Mouse (Mus musculus) mesoderm, embryonic 11.5 days (tissue): Measurements from ENCODE around the gene Reln.
A peak's percentile ranks its signal among the peaks of the same experiment; 100 is the strongest.

Experiments used
- DNase-seq: peaks from one replicate; pipeline ENCODE4 v3.0.0-alpha.2; 2012; ENCODE audit warnings: low read depth, low spot score

The Reln gene

DNA sequence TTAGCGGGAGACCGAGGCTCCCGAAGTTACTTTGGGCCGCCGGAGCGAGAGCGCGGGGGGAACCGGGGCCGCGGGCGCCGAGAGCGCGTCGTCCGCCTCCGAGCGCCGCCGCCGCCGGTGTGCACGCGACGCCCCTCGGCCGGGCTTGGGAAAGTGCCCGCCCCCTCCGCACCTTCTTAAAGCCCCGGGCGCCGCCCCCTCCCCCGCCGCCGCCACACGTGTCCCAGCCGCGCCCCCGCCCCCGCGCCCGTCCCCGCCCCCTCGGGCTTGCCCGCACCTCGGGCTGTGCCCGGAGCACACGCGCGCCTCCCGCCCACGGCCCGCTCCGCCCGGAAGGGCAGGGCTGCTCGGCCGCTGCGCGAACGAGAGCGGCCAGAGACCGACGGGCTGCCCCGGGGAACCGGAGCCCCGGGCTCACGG lies at the start of gene Reln:
Reln (minus strand) TSS at position 147 of the 420 bp plus-strand sequence.
- DNase-seq, result peak; percentile 43

DNA sequence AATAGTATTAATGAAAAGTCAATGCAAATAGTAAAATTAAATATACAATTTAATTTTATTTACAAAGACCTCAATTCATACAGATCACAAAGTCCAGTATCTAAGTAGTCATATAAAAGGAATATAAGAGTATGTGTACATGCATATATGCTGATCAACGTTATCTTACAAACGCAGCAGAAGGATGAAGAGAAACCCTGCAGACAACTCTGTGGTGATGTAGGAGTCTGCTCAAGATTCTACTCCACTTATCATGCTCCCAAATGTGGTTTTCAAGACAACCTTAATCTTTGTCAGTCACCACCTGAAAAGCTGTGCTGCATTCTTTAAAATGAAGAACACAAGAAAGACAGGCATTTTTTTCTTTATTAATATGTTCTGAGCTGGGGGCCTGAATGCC lies 44.0 kb upstream of the Reln start:
- no peak for DNase-seq

DNA sequence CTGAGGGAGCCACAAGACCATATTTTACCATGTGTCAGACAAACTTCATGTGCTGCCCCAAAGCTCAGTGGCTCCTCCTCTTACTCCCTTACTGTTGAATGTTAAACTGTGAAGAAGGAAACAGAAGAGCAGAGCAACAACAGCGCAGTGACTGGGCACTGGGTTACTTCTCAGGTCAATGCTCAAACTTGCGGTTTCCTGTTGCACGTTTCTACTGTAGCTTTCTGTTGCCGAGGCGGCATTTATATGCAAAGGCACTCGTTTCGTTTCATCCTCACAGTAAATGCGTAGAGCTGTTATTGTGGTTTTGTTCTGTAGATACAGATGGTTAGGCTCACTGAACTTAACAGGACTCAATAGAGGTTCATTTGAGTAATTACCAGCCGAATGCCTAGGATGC lies 16.0 kb upstream of the Reln start:
- DNase-seq, result no peak

DNA sequence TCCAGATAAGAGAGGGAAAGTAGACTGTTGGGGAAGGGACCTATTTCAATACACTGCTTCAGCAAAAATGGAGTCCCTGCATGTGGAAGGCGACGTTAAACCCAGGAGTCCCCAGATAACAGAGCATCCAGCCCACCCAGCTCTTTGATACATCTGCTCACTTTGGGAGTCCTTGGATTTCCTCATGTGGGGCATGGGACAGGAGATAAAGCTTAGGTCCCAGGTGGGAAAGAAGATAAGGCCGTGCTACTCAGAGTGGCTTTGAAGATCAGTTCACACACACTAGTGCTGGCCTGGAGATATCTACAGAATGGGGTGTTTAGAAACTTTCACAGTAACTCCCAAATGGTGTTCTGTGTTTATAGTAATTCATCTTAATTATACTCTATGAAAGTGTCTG lies 3.9 kb upstream of the Reln start:
- DNase-seq, result no peak

- no peak for DNase-seq
Observed at GRCm38 (mm10) chr5:22347732-22348131, 3.2 kb upstream of the Reln start.

DNA sequence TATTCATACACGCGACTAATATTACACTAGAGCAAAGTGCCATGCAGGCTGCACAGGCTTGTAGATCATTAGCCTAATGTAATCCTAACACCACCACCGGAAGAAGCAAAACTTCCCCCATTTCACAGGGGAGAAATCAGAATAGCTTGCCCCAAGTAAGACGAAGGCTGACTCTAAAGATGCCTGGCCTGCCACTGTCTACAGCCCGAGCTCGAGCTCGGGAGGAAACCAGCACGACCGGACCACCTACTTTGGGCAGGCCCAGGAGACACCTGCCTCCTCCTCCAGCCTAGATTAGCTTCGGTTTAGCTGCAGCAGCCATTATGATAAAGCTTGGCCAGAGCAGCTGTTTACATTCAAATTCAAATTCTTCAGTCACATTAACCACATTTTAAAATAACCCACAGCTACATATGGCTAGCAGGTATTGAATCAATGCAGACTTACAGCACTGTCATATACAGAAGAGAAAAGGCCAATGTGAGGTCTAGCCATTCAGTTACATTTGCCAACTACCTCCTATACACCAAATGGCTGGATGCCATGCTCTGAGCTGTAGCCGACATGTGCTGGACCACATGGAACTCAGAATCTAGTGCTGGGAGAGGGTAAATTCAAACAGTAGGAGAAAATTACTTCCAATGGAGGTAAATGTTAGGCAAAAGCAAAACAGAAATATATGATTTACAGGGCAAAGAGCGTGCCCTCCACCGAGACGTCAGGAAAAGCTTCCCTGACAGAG lies 1.6 kb upstream of the Reln start:
- DNase-seq, result no peak

- peak; percentile 73 for DNase-seq
Observed at GRCm38 (mm10) chr5:22344976-22345651, 612 bp upstream of the Reln start.

- DNase-seq, result peak; percentile 32
Observed at GRCm38 (mm10) chr5:22343843-22344555, 503 bp downstream of the Reln start.

DNA sequence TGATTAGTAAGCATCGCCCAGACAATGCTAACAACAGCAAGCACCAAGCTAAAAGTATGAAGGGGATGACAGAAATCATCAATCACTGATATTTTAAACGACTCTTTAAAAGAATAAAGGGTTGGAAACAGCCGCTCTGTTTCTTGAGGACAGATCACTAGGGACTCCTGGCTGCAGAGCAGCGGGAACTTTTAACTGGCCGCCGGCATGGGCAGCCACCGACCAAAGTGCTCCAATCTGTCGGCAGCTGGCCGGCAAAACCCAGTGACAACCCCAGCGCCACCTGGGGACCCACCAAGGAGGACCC lies 1.0 kb downstream of the Reln start:
- peak; percentile 29 for DNase-seq

- DNase-seq, result no peak
Observed at GRCm38 (mm10) chr5:22342461-22342860, 2.0 kb downstream of the Reln start.

DNA sequence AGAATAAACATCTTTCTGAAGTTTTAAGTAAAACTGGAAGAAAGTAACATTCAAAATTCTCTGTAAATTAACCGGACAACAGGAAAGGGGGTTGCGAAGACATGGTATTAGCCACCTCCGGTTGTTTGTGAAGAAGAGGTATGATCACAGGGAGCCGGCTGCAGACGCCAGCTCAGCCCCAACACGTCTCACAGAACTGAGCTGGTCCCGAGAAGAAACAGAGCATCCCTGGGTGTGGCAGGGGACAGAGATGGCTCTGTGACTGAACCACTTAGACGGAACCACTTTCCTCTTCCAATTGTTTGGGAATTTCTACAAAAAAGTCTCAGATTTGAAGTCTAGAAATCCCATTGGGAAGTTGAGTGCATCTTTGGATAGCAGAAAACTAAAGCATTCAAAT lies 3.5 kb downstream of the Reln start:
- DNase-seq, result no peak

- DNase-seq, result no peak
Observed at GRCm38 (mm10) chr5:22335408-22335807, 9.1 kb downstream of the Reln start.

DNA sequence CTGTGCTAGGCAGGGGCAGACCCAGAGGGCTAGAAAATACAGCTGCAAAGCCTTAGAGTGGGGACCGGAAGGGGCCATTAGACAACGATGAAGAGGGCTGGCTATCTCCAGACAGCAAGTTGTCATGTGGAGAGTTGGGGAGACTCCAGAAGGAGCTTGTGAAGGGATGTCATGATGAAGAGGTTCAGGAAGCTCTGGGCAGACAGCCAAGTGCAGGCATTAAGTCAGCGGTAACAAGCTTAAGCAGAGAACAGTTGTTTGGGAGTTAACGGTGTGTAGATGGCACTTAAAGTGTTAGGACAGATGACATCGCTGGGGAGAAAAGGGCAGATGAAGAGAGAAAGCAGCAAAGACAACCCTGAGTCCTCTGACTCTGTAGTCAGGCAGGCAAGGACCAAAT lies 13.7 kb downstream of the Reln start:
- no peak for DNase-seq

- no peak for DNase-seq
Observed at GRCm38 (mm10) chr5:22328431-22329359, 15.8 kb downstream of the Reln start.

- peak; percentile 23 for DNase-seq
Observed at GRCm38 (mm10) chr5:22327170-22327569, 17.3 kb downstream of the Reln start.

DNA sequence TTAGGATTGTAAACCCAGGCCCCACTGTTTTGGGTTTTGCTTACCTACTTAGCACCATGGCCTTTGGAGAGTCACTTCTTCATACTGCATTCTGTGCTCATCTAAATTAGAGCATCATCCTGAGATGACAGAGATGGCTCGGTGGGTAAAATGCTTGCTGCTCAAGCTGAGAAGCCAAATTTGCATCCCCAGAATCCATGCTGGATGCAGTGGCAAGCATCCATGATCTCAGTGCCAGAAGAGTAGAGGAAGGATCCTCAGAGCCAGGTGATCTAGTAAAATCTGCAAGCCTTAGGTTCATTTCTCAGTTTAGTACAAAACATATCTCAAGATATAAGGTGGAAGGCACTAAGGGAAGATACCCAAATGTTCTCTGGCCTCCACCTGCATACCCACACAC lies 20.7 kb downstream of the Reln start:
- no peak for DNase-seq

DNA sequence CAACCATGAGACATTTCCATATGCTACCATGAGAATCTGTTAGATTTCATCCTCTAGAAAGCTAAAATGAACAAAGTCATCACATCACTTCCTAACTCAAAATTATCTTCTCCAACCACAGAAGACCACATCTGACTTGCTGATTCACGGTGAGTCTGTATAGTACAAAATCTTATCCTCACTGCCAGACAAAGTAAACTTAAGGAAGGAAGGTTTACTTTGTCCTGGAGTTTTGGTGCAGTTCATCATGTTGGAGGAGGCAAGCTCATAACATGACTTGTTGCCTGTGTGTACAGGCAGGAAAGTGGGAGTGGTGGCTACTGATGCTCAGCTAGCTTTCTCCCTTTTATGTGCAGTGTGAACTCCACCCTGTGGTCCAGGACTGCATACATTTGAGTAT lies 26.7 kb downstream of the Reln start:
- no peak for DNase-seq

DNA sequence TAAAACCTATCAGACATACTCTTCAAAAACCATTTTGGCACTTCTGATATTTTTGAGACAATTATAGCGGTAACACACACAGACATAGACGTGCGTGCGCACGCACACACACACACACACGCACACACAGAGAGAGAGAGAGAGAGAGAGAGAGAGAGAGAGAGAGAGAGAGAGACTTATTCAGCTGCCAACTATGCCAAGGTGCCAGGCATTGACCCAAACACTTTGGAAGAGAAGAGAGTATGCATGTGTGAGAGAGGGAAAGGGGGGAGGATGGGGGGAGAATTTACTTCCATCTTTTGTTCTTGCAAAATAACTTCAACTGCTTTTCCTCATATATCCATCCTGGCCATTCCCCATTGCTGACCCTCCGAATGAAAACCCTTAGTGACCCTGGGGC lies 28.0 kb downstream of the Reln start:
- DNase-seq, result no peak

DNA sequence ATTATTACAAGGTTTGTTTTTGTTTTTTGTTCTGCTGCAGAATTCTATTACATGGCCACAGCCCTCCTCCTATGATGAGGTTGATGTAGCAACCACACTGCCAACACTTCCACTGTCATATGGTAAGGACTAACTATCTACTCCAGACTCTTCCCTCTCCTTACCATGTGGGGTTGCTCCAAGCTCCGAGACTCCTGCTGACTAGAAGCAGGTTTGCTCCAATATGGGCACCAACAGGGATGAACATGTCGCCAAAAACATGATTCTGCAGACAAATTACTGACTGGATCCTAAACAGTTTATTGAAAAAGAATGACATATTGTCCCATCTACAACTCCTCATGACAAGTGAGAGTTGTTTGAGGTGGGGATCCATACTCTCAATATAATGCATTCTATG lies 28.5 kb downstream of the Reln start:
- DNase-seq, result no peak

DNA sequence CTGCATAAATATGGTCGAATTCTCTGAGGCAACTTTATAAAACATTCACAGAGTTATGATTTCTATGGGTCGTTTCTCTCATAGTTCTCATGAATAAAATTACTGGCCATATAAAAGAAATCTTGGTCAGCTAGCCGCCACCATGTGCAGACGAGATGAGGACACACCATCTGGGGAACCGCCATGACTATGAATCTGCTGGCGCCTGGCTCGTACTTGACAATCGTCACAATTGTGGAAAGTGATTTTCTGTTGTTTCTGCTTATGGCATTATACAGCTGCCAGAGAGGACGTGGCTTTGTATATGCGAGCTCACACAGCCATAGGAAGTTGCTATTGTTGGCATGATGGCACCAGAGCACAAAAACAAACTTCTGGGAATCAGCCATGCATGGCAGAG lies 31.5 kb downstream of the Reln start:
- DNase-seq, result no peak

GRCm38 (mm10) chr5:22311046-22311445 lies 33.5 kb downstream of the Reln start:
- DNase-seq, result no peak

GRCm38 (mm10) chr5:22309001-22309400 lies 35.5 kb downstream of the Reln start:
- no peak for DNase-seq
